Mouse (Mus musculus) testis, postnatal 14 days (tissue): ENCODE results near the gene Zwint.

Source experiments
- DNase-seq: peaks from one replicate; pipeline ENCODE4 v3.0.0; 2021; ENCODE audit warnings: low spot score

Zwint gene

GRCm38 (mm10) chr10:72654270-72655016, at the start of gene Zwint:
Gene Zwint, plus strand, starts transcription at chr10:72654845.
- peak; percentile 95 for DNase-seq

DNA sequence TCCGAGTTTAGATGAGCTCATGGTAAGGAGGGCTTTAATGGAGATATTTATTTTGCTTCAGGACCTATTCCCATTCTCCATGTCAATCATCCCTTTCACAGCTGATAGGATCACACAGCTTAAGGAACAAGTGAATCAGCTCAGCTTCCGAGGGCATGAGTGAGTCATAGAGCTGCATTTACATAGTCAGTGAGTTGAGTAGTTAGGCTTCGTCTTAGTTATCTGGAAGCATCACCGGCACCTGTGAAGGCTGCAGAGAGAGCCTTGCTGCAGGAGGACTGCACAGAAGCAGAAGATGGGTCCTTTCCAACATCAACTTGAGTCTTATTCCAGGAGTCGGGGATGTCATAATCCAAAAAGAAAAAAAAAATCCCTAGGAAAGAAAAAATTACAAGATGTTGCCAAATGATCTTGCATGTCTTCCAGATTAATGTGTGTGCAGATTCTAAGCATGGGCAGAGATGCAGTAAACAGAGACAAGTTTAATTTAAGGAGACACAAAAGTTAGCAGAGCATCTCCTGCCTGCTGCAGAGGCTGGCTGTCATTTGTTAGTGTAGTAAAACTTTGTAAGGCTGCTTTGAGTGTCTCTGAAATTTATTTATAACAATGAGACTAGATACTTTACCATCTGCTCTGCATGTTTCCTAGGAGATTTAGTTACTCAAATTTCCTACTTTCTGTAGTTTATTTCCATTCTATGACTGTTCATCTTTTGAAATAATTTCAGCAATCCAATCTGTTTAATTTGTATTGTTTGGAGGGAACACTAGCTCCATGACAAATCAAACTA, 41.3 kb upstream of the Zwint start:
- no peak for DNase-seq

- DNase-seq = no peak
These were observed 38.5 kb upstream of the Zwint start for GRCm38 (mm10) chr10:72616153-72616552.

- no peak for DNase-seq
These were observed 34.1 kb upstream of the Zwint start for GRCm38 (mm10) chr10:72620527-72620926.

DNA sequence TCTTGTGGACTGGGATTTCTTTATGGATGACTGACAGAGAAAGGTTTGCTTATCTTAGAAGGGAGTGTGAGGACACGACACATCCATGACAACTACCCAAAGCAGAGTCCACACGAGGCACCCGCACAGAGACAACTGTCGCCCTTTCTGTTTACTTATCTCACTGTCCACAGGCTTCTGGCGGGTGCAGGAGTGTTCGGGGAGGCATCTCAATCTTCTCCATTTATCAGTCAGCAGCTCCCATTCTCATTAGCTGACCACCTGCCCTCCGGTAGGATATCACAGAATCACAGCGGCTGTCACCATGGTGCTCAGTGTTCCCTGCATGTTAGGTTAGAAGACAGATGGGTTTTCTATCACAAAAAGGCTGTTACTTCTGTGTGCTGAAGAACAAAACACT, 31.1 kb upstream of the Zwint start:
- DNase-seq = no peak

- DNase-seq = no peak
These were observed 20.5 kb upstream of the Zwint start for GRCm38 (mm10) chr10:72634125-72634524.

DNA sequence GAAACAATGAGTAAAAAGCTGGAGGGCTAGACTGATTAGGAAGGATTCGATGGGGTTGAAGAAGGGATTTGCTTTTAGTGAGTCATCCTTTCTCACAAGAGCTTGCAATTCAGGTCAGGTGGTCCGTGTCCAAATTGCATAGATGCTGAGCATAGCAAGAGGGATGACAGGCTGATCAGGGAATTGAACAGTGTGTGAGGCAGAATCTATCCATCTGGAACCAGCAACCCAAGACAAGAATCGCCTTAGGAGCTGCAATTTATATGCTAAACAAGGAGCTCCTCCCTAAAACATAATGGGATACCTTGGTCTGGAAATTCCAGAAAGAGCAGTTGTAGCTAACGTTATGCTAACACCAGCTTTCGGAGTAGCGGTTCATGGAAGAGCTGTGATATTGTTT, 3.8 kb upstream of the Zwint start:
- DNase-seq = no peak

DNA sequence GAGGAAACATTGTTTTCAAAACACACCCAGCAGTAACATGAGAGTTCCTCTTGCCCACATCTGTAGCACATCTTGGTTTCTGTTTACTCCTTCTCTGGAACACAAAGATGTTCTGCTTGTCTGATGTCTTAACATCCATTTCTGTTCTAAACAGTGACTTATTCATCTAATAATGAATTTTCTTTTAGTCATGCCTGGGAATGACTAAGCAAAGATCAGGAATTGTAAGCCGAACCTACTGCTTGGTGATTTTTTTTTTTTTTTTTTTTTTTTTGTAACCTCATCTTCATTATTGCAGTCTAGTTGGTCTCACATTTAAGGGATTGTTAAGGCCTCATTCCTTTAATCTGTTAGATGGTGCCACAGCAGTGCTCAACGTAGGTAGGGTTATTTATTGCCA, 848 bp upstream of the Zwint start:
- no peak for DNase-seq

GRCm38 (mm10) chr10:72655017-72655509, 418 bp downstream of the Zwint start:
- DNase-seq = peak; percentile 14

- no peak for DNase-seq
These were observed 4.6 kb downstream of the Zwint start for GRCm38 (mm10) chr10:72659198-72659597.

GRCm38 (mm10) chr10:72660350-72660749, 5.7 kb downstream of the Zwint start:
- DNase-seq = no peak

GRCm38 (mm10) chr10:72667856-72668255, 13.2 kb downstream of the Zwint start:
- no peak for DNase-seq

DNA sequence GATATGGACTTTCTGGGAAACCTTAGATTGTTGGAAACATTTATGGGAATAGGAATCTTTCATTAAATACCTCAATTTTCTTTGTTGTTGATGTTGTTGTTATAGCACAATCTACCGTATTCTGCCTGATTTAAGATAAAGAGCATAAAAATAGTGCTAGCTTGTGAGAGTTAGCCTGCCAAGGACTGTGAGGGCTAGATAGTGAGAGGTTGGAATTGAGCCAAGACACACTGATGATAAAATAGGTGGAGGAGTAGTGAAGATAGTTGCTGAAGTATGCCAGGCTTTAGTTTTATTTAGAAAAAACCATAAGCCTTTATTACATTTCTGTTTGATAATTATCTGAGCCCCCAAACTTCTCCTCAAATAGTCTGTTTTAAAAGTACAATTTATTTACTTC, 14.4 kb downstream of the Zwint start:
- no peak for DNase-seq

DNA sequence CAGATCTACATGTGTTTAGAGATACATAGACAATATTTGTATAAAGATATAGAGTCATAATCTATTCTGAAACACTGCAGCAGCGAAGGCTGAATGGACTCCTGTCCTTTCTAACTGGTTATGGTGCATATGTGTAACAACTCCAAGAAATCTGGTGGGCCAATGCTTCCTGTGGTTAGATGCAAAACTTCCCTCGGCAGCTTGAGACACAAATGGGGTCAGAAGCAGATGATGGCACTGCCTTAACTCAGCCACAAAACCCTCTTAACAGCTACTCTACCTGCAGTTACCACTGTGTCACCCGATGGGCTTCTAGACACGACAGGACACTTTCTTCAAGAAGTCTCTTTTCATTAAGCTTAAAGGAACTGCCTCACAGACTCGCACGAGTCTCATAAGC, 21.3 kb downstream of the Zwint start:
- no peak for DNase-seq

DNA sequence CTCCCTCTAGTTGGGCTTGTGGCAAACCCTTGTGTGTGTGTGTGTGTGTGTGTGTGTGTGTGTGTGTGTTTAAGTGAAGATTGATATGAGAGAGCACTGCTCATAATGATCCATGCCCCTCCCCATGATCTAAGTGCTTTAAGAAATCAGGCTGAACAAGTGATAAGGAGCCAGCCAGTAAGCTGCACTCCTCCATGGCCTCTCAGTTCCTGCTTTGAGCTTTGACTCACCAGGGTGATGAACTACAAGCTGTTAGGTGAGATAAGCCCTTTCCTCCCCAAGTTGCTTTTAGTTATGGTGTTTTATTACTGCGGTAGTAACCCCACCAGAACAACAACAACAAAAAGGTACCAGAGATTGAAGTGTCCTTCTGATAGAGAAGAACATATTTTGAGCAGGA, 21.9 kb downstream of the Zwint start:
- no peak for DNase-seq

GRCm38 (mm10) chr10:72679086-72679485, 24.4 kb downstream of the Zwint start:
- DNase-seq = no peak

DNA sequence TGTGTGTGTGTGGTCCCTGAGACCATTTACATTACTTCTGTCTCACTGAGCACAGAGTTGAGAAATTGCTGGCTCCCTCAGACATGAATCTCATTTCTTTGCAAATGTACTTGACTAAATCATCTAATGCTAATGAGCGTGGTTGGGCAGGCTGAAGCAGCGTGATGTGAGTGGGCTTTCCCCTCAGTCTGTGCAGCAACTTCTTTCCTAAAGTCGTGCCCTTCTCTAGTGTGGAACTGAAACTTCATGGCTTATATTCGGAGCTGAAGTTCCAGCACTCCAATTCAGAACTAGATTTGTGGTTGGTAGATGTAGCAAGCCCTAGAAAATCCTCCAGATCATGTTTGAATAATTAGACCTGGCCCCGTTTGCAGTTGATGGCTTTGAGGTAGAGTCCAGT, 46.4 kb downstream of the Zwint start:
- no peak for DNase-seq

GRCm38 (mm10) chr10:72713754-72714153, 59.1 kb downstream of the Zwint start:
- DNase-seq = no peak
